Mouse (Mus musculus) liver, embryonic 12.5 days (tissue): Measurements from ENCODE around the gene Ccdc188. TPM values are rescaled to one million over a fixed set of nuclear protein-coding genes. Genes with fewer than 3 reads are reported as not detected.

Experiments used
- ATAC-seq: fragments of 200-750 bp; cut with Nextera tagmentation; 2 replicates; pipeline ENCODE4 v1.8.0; 2017; ENCODE audit warnings: moderate number of reproducible peaks, mild to moderate bottlenecking, moderate library complexity
- H3K27ac ChIP-seq: fragments of 300-500 bp; sonication (generic); 2 replicates; pipeline ENCODE4 v1.5.1; 2016; ENCODE audit warnings: mild to moderate bottlenecking
- H3K27me3 ChIP-seq: fragments of 300-500 bp; sonication (generic); replicated peaks from 2 replicates; pipeline ENCODE4 v1.6.1; 2016; ENCODE audit warnings: mild to moderate bottlenecking, moderate library complexity
- H3K36me3 ChIP-seq: fragments of 300-500 bp; sonication (generic); 2 replicates; pipeline ENCODE4 v1.6.1; 2016; ENCODE audit warnings: mild to moderate bottlenecking, moderate library complexity
- H3K4me1 ChIP-seq: fragments of 300-500 bp; sonication (generic); 2 replicates; pipeline ENCODE4 v1.6.1; 2016
- H3K4me2 ChIP-seq: fragments of 300-500 bp; sonication (generic); 2 replicates; pipeline ENCODE4 v1.6.1; 2016; ENCODE audit warnings: mild to moderate bottlenecking, moderate library complexity
- H3K4me3 ChIP-seq: fragments of 300-500 bp; sonication (generic); 2 replicates; pipeline ENCODE4 v1.5.1; 2016; ENCODE audit warnings: mild to moderate bottlenecking, moderate library complexity
- H3K9ac ChIP-seq: fragments of 300-500 bp; sonication (generic); 2 replicates; pipeline ENCODE4 v1.6.1; 2016; ENCODE audit warnings: mild to moderate bottlenecking, moderate library complexity
- H3K9me3 ChIP-seq: fragments of 300-500 bp; sonication (generic); replicated peaks from 2 replicates; pipeline ENCODE4 v1.6.1; 2016; ENCODE audit warnings: mild to moderate bottlenecking, moderate library complexity
- WGBS: fragments of 180-500 bp; shearing (Covaris S2); methylation state at CpG from one replicate; pipeline ENCODE4 v1.1.7; 2016; ENCODE audit not compliant: insufficient replicate concordance; 5-methylcytosine and 5-hydroxymethylcytosine counted together
- polyA plus RNA-seq: library from polyadenylated mRNA; unstranded; fragments of >200 nt; fragmentation: Nextera tagmentation; extraction: Ambion mirVana; gene quantifications from 2 replicates; pipeline ENCODE4 v1.2.1, GENCODE M21; 2016

The Ccdc188 gene
- polyA plus RNA-seq, 1 experiment from 2014 or later = not detected

- ATAC-seq = peak; percentile 46; the same call in 1 of the 2 replicates
- no peak overlapping the region for H3K9ac ChIP-seq
- H3K36me3 ChIP-seq = peaks cover 42% of the 10 kb centered on the region
- no peaks in the 10 kb centered on the region for H3K9me3 ChIP-seq
- H3K27ac ChIP-seq = no peak overlapping the region
- 63% methylated on average over 7 of the region's 7 CpGs for WGBS
- H3K4me3 ChIP-seq = no peak overlapping the region
- peaks cover 36% of the 10 kb centered on the region for H3K27me3 ChIP-seq
- peaks cover 44% of the 10 kb centered on the region for H3K4me1 ChIP-seq
- H3K4me2 ChIP-seq = no peak overlapping the region
These were observed 19.2 kb downstream of the Ccdc188 start for GRCm38 (mm10) chr16:18236676-18237501.

DNA sequence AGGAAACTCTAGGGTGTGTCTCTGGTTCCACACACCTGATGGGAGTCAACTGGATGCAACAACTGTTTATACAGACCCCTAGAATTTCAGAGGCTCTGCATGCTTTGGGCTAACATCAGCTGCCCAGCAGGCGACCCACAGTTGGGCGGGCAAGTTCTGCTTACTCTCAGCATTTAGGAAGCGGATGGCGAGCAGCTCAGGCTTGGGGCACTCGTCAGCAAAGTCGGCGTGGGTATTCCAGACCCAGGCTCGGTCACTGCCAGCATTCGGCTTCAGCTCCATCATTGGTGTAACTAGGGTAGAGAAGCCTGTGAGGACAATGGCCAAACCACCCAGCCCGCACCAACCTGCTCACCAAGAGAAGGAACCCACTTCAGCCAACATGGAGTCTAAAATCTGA lies 23.9 kb downstream of the Ccdc188 start:
- 91% methylated on average over 10 of the region's 10 CpGs for whole genome bisulfite sequencing
- peaks cover 1% of the 10 kb centered on the region for H3K27me3 ChIP-seq
- H3K9me3 ChIP-seq = no peaks in the 10 kb centered on the region
- no peak overlapping the region for H3K9ac ChIP-seq
- H3K27ac ChIP-seq = no peak overlapping the region
- no peak for ATAC-seq
- H3K4me1 ChIP-seq = peaks cover 19% of the 10 kb centered on the region
- no peak overlapping the region for H3K4me3 ChIP-seq
- no peak overlapping the region for H3K4me2 ChIP-seq
- H3K36me3 ChIP-seq = peaks cover 89% of the 10 kb centered on the region

GRCm38 (mm10) chr16:18247521-18248399 lies 30.1 kb downstream of the Ccdc188 start:
- peak overlapping the region; percentile 89 for H3K27ac ChIP-seq
- no peaks in the 10 kb centered on the region for H3K9me3 ChIP-seq
- no peaks in the 10 kb centered on the region for H3K27me3 ChIP-seq
- H3K4me2 ChIP-seq = peak overlapping the region; percentile 92
- peak overlapping the region; percentile 95 for H3K9ac ChIP-seq
- no peak for ATAC-seq
- peaks cover 51% of the 10 kb centered on the region for H3K4me1 ChIP-seq
- WGBS = under 1% methylated on average over 33 of the region's 33 CpGs
- peaks cover 76% of the 10 kb centered on the region for H3K36me3 ChIP-seq
- H3K4me3 ChIP-seq = peak overlapping the region; percentile 94

DNA sequence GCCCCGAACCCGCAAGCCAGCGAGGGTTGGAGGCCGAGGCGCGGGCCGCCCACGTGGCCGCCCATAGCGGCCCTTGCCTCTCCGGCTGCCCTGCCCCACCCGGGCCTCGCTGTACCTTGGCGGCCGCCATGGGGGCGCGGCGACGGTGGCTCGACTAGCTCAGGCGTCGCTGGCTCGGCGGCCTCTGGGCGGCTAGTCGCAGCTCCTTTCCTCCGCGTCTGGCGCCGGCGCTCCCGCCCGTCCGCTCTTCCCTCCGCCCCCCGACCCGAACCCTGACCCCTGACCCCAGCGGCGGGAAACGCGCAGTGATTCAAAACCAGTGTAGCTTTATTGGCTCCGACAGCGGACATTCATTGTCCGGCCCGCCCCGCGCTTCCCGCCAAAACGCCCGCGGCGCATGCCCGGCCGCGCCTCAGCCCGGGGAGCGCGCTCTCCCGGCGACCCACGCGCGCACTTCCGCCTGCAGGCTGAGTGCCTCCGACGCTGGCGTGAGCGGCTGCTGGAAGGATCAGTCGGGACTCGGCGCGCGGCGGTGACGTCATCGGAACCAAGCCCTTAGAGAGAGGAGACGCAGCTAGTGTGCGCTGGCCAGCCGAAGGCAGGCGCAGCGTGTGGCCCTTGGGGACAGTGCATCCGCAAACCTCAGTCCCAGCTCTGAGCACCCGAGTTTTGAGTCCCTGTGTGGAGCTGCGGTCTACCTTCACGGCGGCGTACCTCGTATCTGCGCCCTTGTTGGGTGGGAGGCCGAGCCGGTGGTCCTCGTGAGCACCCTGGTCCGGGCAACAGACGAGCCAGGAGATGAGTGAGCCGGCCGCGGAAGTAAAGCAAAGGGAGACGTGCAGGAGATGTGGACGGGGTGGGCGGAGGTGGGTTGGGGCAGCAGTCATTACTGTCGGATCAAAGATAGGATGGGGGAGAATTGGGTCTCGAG lies 31.0 kb downstream of the Ccdc188 start, which contains the start of the genes Trmt2a and Ranbp1:
Gene Trmt2a (plus strand): TSS at position 247 of the 931 bp plus-strand sequence.
Gene Ranbp1 (minus strand): TSS at position 300 of the 931 bp plus-strand sequence.
- no peaks in the 10 kb centered on the region for H3K9me3 ChIP-seq
- H3K4me2 ChIP-seq = peak within 1 kb of the TSS; percentile 92
- peak within 1 kb of the TSS; percentile 94 for H3K4me3 ChIP-seq
- WGBS = under 1% methylated on average over 98 of the region's 102 CpGs
- H3K9ac ChIP-seq = peak within 1 kb of the TSS; percentile 95
- H3K27me3 ChIP-seq = no peaks in the 10 kb centered on the region
- H3K36me3 ChIP-seq = peaks cover 76% of the 10 kb centered on the region
- H3K27ac ChIP-seq = peak within 1 kb of the TSS; percentile 90
- peak; percentile 91 for ATAC-seq
- H3K4me1 ChIP-seq = peaks cover 51% of the 10 kb centered on the region

DNA sequence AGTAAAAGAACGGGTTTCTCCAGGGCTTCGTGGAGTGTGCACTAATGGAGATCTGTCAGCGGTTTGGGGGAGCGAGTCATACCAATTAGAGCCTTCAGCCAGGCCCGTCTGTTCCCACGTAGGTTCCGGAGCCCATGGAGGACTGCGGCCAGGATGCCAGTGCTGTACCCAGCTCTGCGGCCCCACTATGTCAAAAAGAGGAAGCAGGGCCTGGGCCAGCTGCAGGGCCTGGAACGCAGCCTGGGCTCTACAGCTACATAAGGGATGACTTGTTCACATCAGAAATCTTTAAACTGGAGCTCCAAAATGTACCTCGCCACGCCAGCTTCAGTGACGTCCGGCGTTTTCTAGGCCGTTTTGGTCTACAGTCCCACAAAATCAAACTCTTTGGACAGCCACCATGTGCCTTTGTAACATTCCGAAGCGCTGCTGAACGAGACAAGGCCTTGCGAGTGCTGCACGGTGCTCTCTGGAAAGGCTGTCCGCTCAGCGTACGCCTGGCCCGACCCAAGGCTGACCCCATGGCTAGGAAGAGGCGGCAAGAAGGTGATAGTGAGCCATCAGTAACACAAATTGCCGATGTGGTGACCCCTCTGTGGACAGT lies 31.8 kb downstream of the Ccdc188 start:
- WGBS = 3% methylated on average over 27 of the region's 27 CpGs
- peaks cover 76% of the 10 kb centered on the region for H3K36me3 ChIP-seq
- H3K9me3 ChIP-seq = no peaks in the 10 kb centered on the region
- peak; percentile 10 for ATAC-seq
- peak overlapping the region; percentile 95 for H3K9ac ChIP-seq
- H3K4me3 ChIP-seq = peak overlapping the region; percentile 94
- H3K4me2 ChIP-seq = peak overlapping the region; percentile 92
- H3K27ac ChIP-seq = peak overlapping the region; percentile 90
- H3K27me3 ChIP-seq = no peaks in the 10 kb centered on the region
- peaks cover 51% of the 10 kb centered on the region for H3K4me1 ChIP-seq

DNA sequence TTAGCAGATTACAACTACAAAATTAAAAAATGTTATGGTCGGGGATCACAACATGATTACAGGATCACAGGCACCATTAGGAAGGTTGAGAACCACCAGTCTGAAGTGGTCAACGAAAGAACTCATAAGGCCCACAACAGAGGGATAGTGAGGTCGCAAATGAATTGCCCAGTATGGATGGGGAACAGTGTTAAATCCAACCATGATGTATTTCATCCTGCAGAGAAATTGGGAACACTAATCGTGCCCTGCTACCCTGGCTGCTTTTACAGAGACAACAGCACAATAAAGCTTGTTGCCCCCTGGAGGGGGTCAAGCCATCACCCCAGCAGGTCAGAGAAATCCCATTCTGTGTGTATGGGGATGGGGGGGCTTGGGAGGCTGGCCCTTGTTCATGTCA lies 32.6 kb downstream of the Ccdc188 start:
- Histone ChIP-seq H3K9ac (peak overlapping the region; percentile 95), H3K36me3 (peaks cover 76% of the 10 kb centered on the region), H3K27ac (peak overlapping the region; percentile 90), H3K4me2 (peak overlapping the region; percentile 92), H3K4me1 (peaks cover 51% of the 10 kb centered on the region), H3K4me3 (peak overlapping the region; percentile 94), H3K9me3 (no peaks in the 10 kb centered on the region), H3K27me3 (no peaks in the 10 kb centered on the region)
- 57% methylated on average over 4 of the region's 4 CpGs for WGBS
- ATAC-seq = no peak

- 77% methylated on average over 10 of the region's 10 CpGs for WGBS
- Histone ChIP-seq H3K27me3 (no peaks in the 10 kb centered on the region), H3K9me3 (no peaks in the 10 kb centered on the region), H3K36me3 (peaks cover 76% of the 10 kb centered on the region), H3K4me1 (peaks cover 45% of the 10 kb centered on the region), H3K27ac (peak overlapping the region; percentile 90; the same call in 1 of the 2 replicates), H3K9ac (peak overlapping the region; percentile 95), H3K4me2 (peak overlapping the region; percentile 92), H3K4me3 (peak overlapping the region; percentile 94)
- no peak for ATAC-seq
These were observed 33.4 kb downstream of the Ccdc188 start for GRCm38 (mm10) chr16:18250828-18251790.

- Histone ChIP-seq H3K27ac (no peak overlapping the region), H3K9me3 (no peaks in the 10 kb centered on the region), H3K4me2 (no peak overlapping the region), H3K4me3 (no peak overlapping the region), H3K9ac (no peak overlapping the region), H3K4me1 (peaks cover 29% of the 10 kb centered on the region), H3K27me3 (no peaks in the 10 kb centered on the region), H3K36me3 (peaks cover 80% of the 10 kb centered on the region)
- 75% methylated on average over 6 of the region's 6 CpGs for WGBS
- no peak for ATAC-seq
These were observed 35.1 kb downstream of the Ccdc188 start for GRCm38 (mm10) chr16:18252736-18253135.

GRCm38 (mm10) chr16:18253866-18254265 lies 36.2 kb downstream of the Ccdc188 start:
- Histone ChIP-seq H3K4me1 (peaks cover 29% of the 10 kb centered on the region), H3K4me3 (no peak overlapping the region), H3K9me3 (no peaks in the 10 kb centered on the region), H3K4me2 (no peak overlapping the region), H3K27ac (no peak overlapping the region), H3K27me3 (no peaks in the 10 kb centered on the region), H3K36me3 (peaks cover 91% of the 10 kb centered on the region), H3K9ac (no peak overlapping the region)
- no peak for ATAC-seq
- 77% methylated on average over 1 of the region's 1 CpGs for WGBS

- WGBS = 89% methylated on average over 2 of the region's 2 CpGs
- H3K4me1 ChIP-seq = no peaks in the 10 kb centered on the region
- H3K27ac ChIP-seq = no peak within 1 kb of the TSS
- H3K36me3 ChIP-seq = peaks cover 98% of the 10 kb centered on the region
- no peak within 1 kb of the TSS for H3K4me3 ChIP-seq
- H3K4me2 ChIP-seq = no peak within 1 kb of the TSS
- no peaks in the 10 kb centered on the region for H3K27me3 ChIP-seq
- H3K9me3 ChIP-seq = no peaks in the 10 kb centered on the region
- H3K9ac ChIP-seq = no peak within 1 kb of the TSS
- ATAC-seq = no peak
These were observed 40.5 kb downstream of the Ccdc188 start, which contains the start of gene Gm49776 for GRCm38 (mm10) chr16:18258221-18258620. Gm49776 (minus strand) TSS chr16:18258321.
